ENCODE assay signal across 11 mouse cellular contexts in genomic region chr9:47533461-47533860, GRCm38 (mm10). TPM values are rescaled to one million over a fixed set of nuclear protein-coding genes. Genes with fewer than 3 reads are reported as not detected.
DNase-seq lines count a peak whose midpoint lies in the region; ATAC-seq and TF ChIP-seq lines count a peak whose summit lies in the region.
"Had no signal": no experiment of that assay in that cellular context is flagged by ENCODE, and none has a peak within 500 bp of the region (broad histone marks: within the 10 kb centered on the region; RNA-seq: fewer than 3 reads in every experiment).

No protein-coding gene starts in this region.

- ATAC-seq in forebrain, embryonic 15.5 days (replicated peaks) = no peak
- no peak for ATAC-seq in midbrain, embryonic 11.5 days (ENCODE audit: low FRiP score)
- no peak for ATAC-seq in megakaryocyte-erythroid progenitor cell, adult 5-6 weeks (replicated peaks; ENCODE audit: low FRiP score, low TSS enrichment, poor library complexity, severe bottlenecking)
- ATAC-seq in megakaryocyte, adult 5-6 weeks (ENCODE audit: poor library complexity, severe bottlenecking) = no peak
- ATAC-seq: intestine, embryonic 16.5 days had no signal

- H3K9ac ChIP-seq in forebrain, embryonic 15.5 days (replicated peaks) = peak overlapping the region; percentile 83
- H3K9ac ChIP-seq in midbrain, embryonic 11.5 days (ENCODE audit: low read length) = peak overlapping the region; percentile 36; the same call in 1 of the 2 replicates

- peak overlapping the region; percentile 73 for H3K4me2 ChIP-seq in forebrain, embryonic 15.5 days (replicated peaks)
- H3K4me2 ChIP-seq in midbrain, embryonic 11.5 days = peak overlapping the region; percentile 78

- H3K4me3 ChIP-seq in E14TG2a.4 (replicated peaks; ENCODE audit: low read length) = peak overlapping the region; percentile 30; the same call in 1 of the 2 replicates
- H3K4me3 ChIP-seq in bone marrow macrophage, adult 2 months (ENCODE audit: insufficient read depth, low read length) = peak overlapping the region; percentile 94
- H3K4me3 ChIP-seq in forebrain, embryonic 15.5 days = peak overlapping the region; percentile 66
- peak overlapping the region; percentile 80; the same call in 1 of the 2 replicates for H3K4me3 ChIP-seq in midbrain, embryonic 11.5 days (ENCODE audit: low read depth, low read length)

- H3K36me3 ChIP-seq in E14TG2a.4 (ENCODE audit: insufficient read depth, low read length) = peaks cover 9% of the 10 kb centered on the region
- no peaks in the 10 kb centered on the region for H3K36me3 ChIP-seq in forebrain, embryonic 15.5 days
- H3K36me3 ChIP-seq in midbrain, embryonic 11.5 days (ENCODE audit: control insufficient read depth, insufficient read depth, low read length) = no peaks in the 10 kb centered on the region

- no peak for TF ChIP-seq POLR2A in bone marrow macrophage, adult 2 months (IDR thresholded peaks at IDR 0.05; ENCODE audit: borderline replicate concordance, low read depth, low read length)

- peaks cover 50% of the 10 kb centered on the region for H3K4me1 ChIP-seq in E14TG2a.4 (replicated peaks; ENCODE audit: low read depth, low read length)
- peaks cover 24% of the 10 kb centered on the region for H3K4me1 ChIP-seq in bone marrow macrophage, adult 2 months (ENCODE audit: control insufficient read depth, insufficient read depth, low read length)
- peaks cover 49% of the 10 kb centered on the region for H3K4me1 ChIP-seq in forebrain, embryonic 15.5 days
- H3K4me1 ChIP-seq in midbrain, embryonic 11.5 days (ENCODE audit: control insufficient read depth, insufficient read depth, low read length) = peaks cover 27% of the 10 kb centered on the region

- TF ChIP-seq CTCF in E14TG2a.4 (conservative IDR thresholded peaks at IDR 0.05; ENCODE audit: low read length) = no peak
- no peak for TF ChIP-seq CTCF in bone marrow macrophage, adult 2 months (IDR thresholded peaks at IDR 0.05; ENCODE audit: low read depth, low read length)

- no peaks in the 10 kb centered on the region for H3K9me3 ChIP-seq in E14TG2a.4 (ENCODE audit: low read length)
- H3K9me3 ChIP-seq in forebrain, embryonic 15.5 days = no peaks in the 10 kb centered on the region
- H3K9me3 ChIP-seq in midbrain, embryonic 11.5 days (ENCODE audit: control insufficient read depth, low read length) = no peaks in the 10 kb centered on the region

- no peak overlapping the region for H3K27ac ChIP-seq in bone marrow macrophage, adult 2 months (ENCODE audit: insufficient read depth, low read depth, low read length)
- H3K27ac ChIP-seq in forebrain, embryonic 15.5 days (replicated peaks) = peak overlapping the region; percentile 17
- H3K27ac ChIP-seq in midbrain, embryonic 11.5 days (ENCODE audit: low read depth, low read length) = no peak overlapping the region
- H3K27ac ChIP-seq: macrophage had no signal

- H3K27me3 ChIP-seq in E14TG2a.4 (ENCODE audit: insufficient read depth, low read length) = peaks cover 25% of the 10 kb centered on the region
- H3K27me3 ChIP-seq in forebrain, embryonic 15.5 days = no peaks in the 10 kb centered on the region
- H3K27me3 ChIP-seq in midbrain, embryonic 11.5 days (ENCODE audit: control insufficient read depth, insufficient read depth, low read length) = no peaks in the 10 kb centered on the region; the same call in 1 of the 2 replicates

- peak; percentile 87 for DNase-seq in midbrain, embryonic 11.5 days (ENCODE audit: low spot score, missing footprints)
- no peak for DNase-seq in adrenal gland, postnatal 14 days
- DNase-seq: adrenal gland, postnatal 10 days; gastrocnemius, postnatal 14 days had no signal

- WGBS in forebrain, embryonic 15.5 days = 2% methylated on average over 8 of the region's 8 CpGs
- 9% methylated on average over 8 of the region's 8 CpGs for WGBS in midbrain, embryonic 11.5 days

RNA-seq across cellular contexts. Expression of gene Cadm1, which starts 3.5 kb away (rescaled TPM):
- polyA plus RNA-seq in bone marrow macrophage, adult 2 months (2012; ENCODE audit: insufficient read depth, insufficient read length, missing spikeins) = 134 and 146 TPM in 2 replicates
- polyA plus RNA-seq in forebrain, embryonic 15.5 days (2015; fragmentation: Nextera tagmentation; extraction: Ambion mirVana) = 202 and 218 TPM in 2 replicates
- 87.3 and 90.9 TPM in 2 replicates for polyA plus RNA-seq in midbrain, embryonic 11.5 days (2014; fragmentation: Nextera tagmentation; extraction: Ambion mirVana)
- not detected in 2 replicates for total RNA-seq in megakaryocyte-erythroid progenitor cell, adult 5-6 weeks (2014; fragmentation: Nextera tagmentation)
- not detected in 2 replicates for total RNA-seq in megakaryocyte-erythroid progenitor cell, adult 5-6 weeks (2017)
- total RNA-seq in adrenal gland, postnatal 14 days (2021) = 31.9 and 32.7 TPM in 2 replicates
- total RNA-seq in megakaryocyte, adult 5-6 weeks (2015) = 0.22 TPM in 1 of 2 replicates, not detected in the other
- 0.22 and 0.37 TPM in 2 replicates for total RNA-seq in megakaryocyte, adult 5-6 weeks (2017)

Comparison
In these comparisons a context has a peak if more than half of its experiments do, and no peak if none do; other contexts are left out.
1. H3K4me3 ChIP-seq: peak in every context shown above with its lines; median percentile 94 in bone marrow macrophage, adult 2 months; 80 in midbrain, embryonic 11.5 days; 66 in forebrain, embryonic 15.5 days; 30 in E14TG2a.4.
2. RNA of gene Cadm1, which starts 3.5 kb away (total RNA-seq): 31.9 to 32.7 TPM in adrenal gland, postnatal 14 days; 0.22 to 0.37 TPM in megakaryocyte, adult 5-6 weeks and not detected in megakaryocyte-erythroid progenitor cell, adult 5-6 weeks; every median in the first group is over 10 times any median in the second.